Mouse (Mus musculus): ENCODE measurements around the gene Celf1.
"Not testable (repeated sequence)": the region's sequence is repeated elsewhere in the genome, so short reads cannot be mapped to it uniquely, and the experiment has no call there.

Celf1 gene

GRCm38 (mm10) chr2:90941744-90942143 is 1.6 kb downstream of the Celf1 start:
- DNase-seq (ENCODE audit: low spot score) = no peak

GRCm38 (mm10) chr2:90950149-90950548 is 10.0 kb downstream of the Celf1 start:
- no peak for DNase-seq (ENCODE audit: low spot score)

- DNase-seq (ENCODE audit: low spot score) = no peak
Observed at GRCm38 (mm10) chr2:90950582-90951194, 10.5 kb downstream of the Celf1 start.

GRCm38 (mm10) chr2:90953461-90953860 is 13.3 kb downstream of the Celf1 start:
- DNase-seq (ENCODE audit: low spot score) = no peak

- DNase-seq (ENCODE audit: low spot score) = peak; percentile 61
Observed at GRCm38 (mm10) chr2:90956053-90956452, 15.9 kb downstream of the Celf1 start.

GRCm38 (mm10) chr2:90958856-90959255 is 18.7 kb downstream of the Celf1 start:
- DNase-seq (ENCODE audit: low spot score) = no peak

- no peak for DNase-seq (ENCODE audit: low spot score)
Observed at GRCm38 (mm10) chr2:90960012-90960411, 19.8 kb downstream of the Celf1 start.

- DNase-seq (ENCODE audit: low spot score) = no peak
Observed at GRCm38 (mm10) chr2:90963304-90963703, 23.1 kb downstream of the Celf1 start.

GRCm38 (mm10) chr2:90964811-90965465 is 24.8 kb downstream of the Celf1 start:
- DNase-seq (ENCODE audit: low spot score) = peak; percentile 84

GRCm38 (mm10) chr2:90965466-90966080 is 25.4 kb downstream of the Celf1 start:
- DNase-seq (ENCODE audit: low spot score) = peak; percentile 49

- peak; percentile 44 for DNase-seq (ENCODE audit: low spot score)
Observed at GRCm38 (mm10) chr2:90970606-90971005, 30.4 kb downstream of the Celf1 start.

- DNase-seq (ENCODE audit: low spot score) = no peak
Observed at GRCm38 (mm10) chr2:90974101-90974500, 33.9 kb downstream of the Celf1 start.

GRCm38 (mm10) chr2:90975181-90975835 is 35.1 kb downstream of the Celf1 start:
- DNase-seq (ENCODE audit: low spot score) = no peak

GRCm38 (mm10) chr2:90976590-90976989 is 36.4 kb downstream of the Celf1 start:
- DNase-seq (ENCODE audit: low spot score) = no peak

- DNase-seq (ENCODE audit: low spot score) = no peak
Observed at GRCm38 (mm10) chr2:90977291-90977690, 37.1 kb downstream of the Celf1 start.

GRCm38 (mm10) chr2:90986055-90986454 is 45.9 kb downstream of the Celf1 start:
- DNase-seq (ENCODE audit: low spot score) = no peak

GRCm38 (mm10) chr2:91008536-91008935 is 68.4 kb downstream of the Celf1 start:
- no peak for DNase-seq (ENCODE audit: low spot score)

- DNase-seq (ENCODE audit: low spot score) = no peak
Observed at GRCm38 (mm10) chr2:91013881-91014280, 73.7 kb downstream of the Celf1 start.

- DNase-seq (ENCODE audit: low spot score) = no peak
Observed at GRCm38 (mm10) chr2:91015386-91015785, 75.2 kb downstream of the Celf1 start.

GRCm38 (mm10) chr2:91018061-91018788 is 78.0 kb downstream of the Celf1 start:
- DNase-seq (ENCODE audit: low spot score) = no peak

GRCm38 (mm10) chr2:91019911-91020310 is 79.7 kb downstream of the Celf1 start:
- DNase-seq (ENCODE audit: low spot score) = no peak

- DNase-seq (ENCODE audit: low spot score) = not testable (repeated sequence)
Observed at GRCm38 (mm10) chr2:91022266-91022665, 82.1 kb downstream of the Celf1 start.
